Mouse (Mus musculus) splenic B cell, adult 2 months (primary cell): ENCODE data around the gene Dapk2.

Experiments used
- DNase-seq: peaks from one replicate; pipeline ENCODE4 v3.0.0-alpha.2; 2011; ENCODE audit warnings: low read depth, low spot score
- H3K27me3 ChIP-seq: 2 replicates; pipeline ENCODE4 v1.6.1; 2012; ENCODE audit warnings: mild to moderate bottlenecking, low read length, moderate library complexity, mixed read lengths; ENCODE audit not compliant: control insufficient read depth, poor library complexity, insufficient read depth, severe bottlenecking
- H3K36me3 ChIP-seq: 2 replicates; pipeline ENCODE4 v1.6.1; 2012; ENCODE audit warnings: mild to moderate bottlenecking, low read length, moderate library complexity, mixed read lengths; ENCODE audit not compliant: control insufficient read depth, poor library complexity, insufficient read depth, severe bottlenecking

The Dapk2 gene

GRCm38 (mm10) chr9:66184572-66184971 is 26.5 kb downstream of the Dapk2 start:
- no peak for DNase-seq
- Histone ChIP-seq H3K36me3 (no peaks in the 10 kb centered on the region), H3K27me3 (no peaks in the 10 kb centered on the region)

GRCm38 (mm10) chr9:66186426-66186825 is 28.4 kb downstream of the Dapk2 start:
- DNase-seq = peak; percentile 32

DNA sequence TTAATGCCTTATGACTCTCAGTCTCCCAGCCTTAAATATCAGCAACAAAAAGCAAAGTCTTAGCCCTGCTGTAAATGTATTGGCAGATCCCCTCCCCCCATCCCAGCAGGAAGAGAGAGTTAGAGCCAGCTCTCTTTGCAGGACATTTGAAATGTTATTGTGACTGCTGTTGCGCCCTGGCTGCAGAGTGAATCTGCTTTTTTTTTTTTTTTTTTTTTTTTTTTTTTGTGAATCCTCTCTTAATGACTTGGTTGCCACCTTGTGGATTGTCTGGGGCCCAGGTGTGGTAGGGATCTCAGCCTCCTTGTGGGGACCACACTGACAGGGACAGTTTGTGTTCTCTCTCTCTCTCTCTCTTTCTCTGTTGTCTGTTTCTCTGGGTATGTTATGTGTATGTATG is 31.0 kb downstream of the Dapk2 start:
- H3K36me3 ChIP-seq = no peaks in the 10 kb centered on the region
- DNase-seq = no peak

More at GRCm38 (mm10) chr9:66186426-66186825, 28.4 kb downstream of the Dapk2 start:
- no peaks in the 10 kb centered on the region for H3K36me3 ChIP-seq
- H3K27me3 ChIP-seq = no peaks in the 10 kb centered on the region

DNA sequence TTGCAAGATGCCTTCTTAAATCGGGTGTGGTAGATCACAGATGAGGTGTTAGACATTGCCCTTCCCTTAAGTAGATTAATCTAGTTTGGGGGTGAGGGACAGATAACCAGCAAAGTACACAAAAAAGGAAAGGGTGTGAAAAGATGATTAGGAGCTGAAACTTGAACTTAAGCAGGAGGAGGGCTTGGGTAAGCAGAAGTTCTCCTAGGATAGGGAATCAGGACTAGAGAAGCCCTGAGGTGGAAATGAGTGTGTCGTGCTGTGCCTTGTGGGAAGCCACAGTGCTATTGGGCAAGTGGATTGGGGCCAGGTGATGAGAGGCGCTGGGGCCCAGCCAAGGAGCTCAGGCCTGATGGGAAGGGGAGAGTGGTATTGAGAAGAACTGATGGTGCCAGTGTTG is 36.0 kb downstream of the Dapk2 start:
- no peak for DNase-seq
- Histone ChIP-seq H3K27me3 (no peaks in the 10 kb centered on the region), H3K36me3 (no peaks in the 10 kb centered on the region)

More for the DNA sequence above, 31.0 kb downstream of the Dapk2 start:
- H3K27me3 ChIP-seq = no peaks in the 10 kb centered on the region

DNA sequence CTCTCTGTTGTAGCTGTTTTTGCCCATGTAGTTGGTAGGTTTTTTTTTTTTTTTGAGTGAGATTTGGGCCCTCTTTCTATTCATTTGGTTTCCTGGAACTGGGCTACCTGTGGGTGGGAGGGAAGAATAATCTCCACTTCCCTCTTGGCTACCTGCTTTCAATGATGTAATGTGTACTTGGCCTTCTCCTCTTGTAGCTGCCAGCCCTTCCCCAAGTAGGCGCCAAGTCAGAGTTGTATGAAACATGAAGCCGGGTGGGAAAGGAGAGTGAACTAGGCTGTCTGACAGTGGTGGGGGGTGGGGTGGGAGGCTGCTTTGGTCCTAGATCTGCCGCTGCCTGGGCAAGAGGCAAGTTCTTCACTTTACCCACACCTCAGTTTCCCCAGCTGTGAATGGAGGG is 38.5 kb downstream of the Dapk2 start:
- no peaks in the 10 kb centered on the region for H3K27me3 ChIP-seq
- no peak for DNase-seq

GRCm38 (mm10) chr9:66198533-66198932 is 40.5 kb downstream of the Dapk2 start:
- no peaks in the 10 kb centered on the region for H3K36me3 ChIP-seq
- no peaks in the 10 kb centered on the region for H3K27me3 ChIP-seq
- DNase-seq = no peak

More for the DNA sequence above, 38.5 kb downstream of the Dapk2 start:
- H3K36me3 ChIP-seq = no peaks in the 10 kb centered on the region

DNA sequence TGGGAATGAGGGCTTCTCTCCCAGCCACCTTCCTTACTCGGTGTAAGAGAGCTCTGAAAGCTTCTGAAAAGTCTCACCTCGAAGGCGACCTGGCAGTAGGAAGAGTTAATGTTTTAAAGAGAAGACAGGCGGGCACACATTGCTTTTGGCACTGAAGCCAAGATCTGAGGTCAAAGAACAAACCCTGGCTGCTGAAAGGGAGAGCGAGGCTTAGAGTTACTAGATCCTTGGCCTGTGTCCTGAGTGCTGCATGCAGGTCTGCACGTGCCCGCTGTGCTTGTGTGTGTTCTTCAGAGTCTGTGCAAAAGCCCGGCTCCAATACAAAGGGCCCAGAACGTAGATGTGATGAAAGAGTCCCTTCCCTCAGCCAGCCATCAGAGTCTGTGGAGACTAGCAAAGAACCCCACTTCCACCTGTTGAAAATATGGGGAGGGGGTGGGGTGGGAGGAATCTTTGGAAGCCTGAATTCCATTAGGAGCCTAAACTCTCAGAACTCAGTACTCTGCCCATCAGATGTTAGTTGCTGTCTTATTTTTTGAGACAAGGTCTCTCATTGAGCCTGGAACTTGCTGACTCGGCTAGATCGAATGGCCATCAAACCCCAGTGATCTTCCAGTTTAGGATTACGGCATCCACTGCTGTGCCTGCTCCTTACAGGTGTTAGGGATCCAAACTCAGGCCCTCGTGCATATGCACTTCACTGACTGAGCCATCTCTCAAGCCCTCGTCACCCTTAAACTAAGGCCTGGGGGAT is 41.8 kb downstream of the Dapk2 start:
- no peaks in the 10 kb centered on the region for H3K27me3 ChIP-seq
- no peak for DNase-seq
- H3K36me3 ChIP-seq = no peaks in the 10 kb centered on the region

DNA sequence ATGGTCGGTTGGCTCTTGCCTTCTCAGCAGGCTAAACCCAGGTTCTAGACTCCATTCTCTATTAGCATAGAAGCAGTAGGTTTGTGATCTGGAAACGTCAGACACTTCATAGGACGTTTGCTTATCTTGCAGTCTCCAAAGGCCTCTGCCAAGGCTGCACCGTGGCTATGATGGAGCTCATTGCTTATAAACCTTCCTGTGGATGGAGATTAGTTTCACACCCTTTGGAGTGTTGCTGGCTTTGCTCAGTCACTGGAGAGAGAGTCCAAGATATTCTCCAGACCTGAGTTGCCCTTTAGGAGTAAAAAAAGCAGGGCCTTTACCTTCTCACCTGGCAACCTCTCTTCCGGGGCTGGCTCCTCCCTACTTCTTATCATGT is 42.4 kb downstream of the Dapk2 start:
- H3K36me3 ChIP-seq = no peaks in the 10 kb centered on the region

DNA sequence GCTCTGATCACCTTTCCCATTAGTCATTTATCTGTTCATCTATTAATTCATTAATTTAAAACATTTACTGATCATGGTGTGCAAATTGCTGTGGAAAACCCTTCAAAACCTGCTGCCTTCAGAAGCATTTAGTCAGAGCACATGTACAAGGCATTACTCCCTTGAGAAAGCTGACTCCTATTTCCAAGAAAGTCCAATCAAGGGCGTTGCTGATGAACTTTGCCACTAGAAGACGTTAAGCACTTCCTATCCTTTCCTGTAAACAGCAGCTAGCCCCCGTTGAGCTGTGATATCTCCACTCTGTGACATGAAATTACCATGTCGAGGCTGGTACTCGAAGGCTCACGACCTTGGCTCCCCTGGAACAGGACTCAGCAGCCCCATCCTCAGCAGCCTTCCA is 43.6 kb downstream of the Dapk2 start:
- no peaks in the 10 kb centered on the region for H3K36me3 ChIP-seq
- no peaks in the 10 kb centered on the region for H3K27me3 ChIP-seq
- DNase-seq = no peak

More for the DNA sequence above, 42.4 kb downstream of the Dapk2 start:
- no peaks in the 10 kb centered on the region for H3K27me3 ChIP-seq
- no peak for DNase-seq

GRCm38 (mm10) chr9:66202463-66202862 is 44.4 kb downstream of the Dapk2 start:
- DNase-seq = no peak
- Histone ChIP-seq H3K27me3 (no peaks in the 10 kb centered on the region), H3K36me3 (no peaks in the 10 kb centered on the region)

DNA sequence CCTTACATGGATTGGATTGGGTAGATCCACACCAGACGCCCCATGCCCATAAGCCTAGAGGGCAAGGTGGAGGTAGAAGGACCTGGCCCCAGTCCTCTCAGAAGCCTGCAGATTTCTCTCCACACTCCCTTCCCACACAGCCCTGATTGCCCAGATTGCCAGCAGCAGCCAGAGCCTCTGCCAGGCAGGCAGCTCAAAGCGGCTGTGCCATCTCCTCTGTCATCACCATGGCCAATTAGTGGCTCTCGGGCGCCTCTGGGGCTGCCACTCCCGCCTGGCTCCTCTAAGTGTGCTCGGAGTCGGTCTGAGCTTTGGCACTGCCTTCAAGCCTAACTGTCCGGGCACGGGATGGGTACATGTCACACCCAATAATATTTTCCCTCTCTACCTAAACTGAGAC is 47.7 kb downstream of the Dapk2 start:
- no peaks in the 10 kb centered on the region for H3K36me3 ChIP-seq
- no peak for DNase-seq
- H3K27me3 ChIP-seq = no peaks in the 10 kb centered on the region

- Histone ChIP-seq H3K36me3 (no peaks in the 10 kb centered on the region), H3K27me3 (no peaks in the 10 kb centered on the region)
- DNase-seq = no peak
Observed at GRCm38 (mm10) chr9:66206825-66207224, 48.8 kb downstream of the Dapk2 start.

GRCm38 (mm10) chr9:66211420-66211819 is 53.4 kb downstream of the Dapk2 start:
- Histone ChIP-seq H3K36me3 (no peaks in the 10 kb centered on the region), H3K27me3 (no peaks in the 10 kb centered on the region)
- DNase-seq = no peak

DNA sequence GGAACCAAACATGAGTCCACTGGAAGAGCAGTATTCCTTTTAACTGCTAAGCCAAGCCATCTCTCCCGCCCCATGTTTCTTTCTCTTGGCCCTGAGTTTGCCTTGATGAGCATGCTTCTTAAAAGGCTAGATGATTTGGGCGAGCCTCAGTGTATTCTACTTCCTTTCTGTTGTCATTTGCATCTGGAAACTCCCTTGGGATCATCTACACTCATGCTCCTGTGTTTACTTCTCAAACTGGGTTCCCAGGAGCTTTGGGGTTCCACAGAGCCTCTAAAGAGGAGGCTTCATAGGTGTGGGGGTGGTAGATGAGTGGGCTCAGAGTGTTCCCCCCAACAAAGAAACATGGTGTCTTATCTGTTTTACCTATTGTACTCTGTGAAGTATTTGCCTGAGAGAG is 54.1 kb downstream of the Dapk2 start:
- DNase-seq = peak; percentile 60
- no peaks in the 10 kb centered on the region for H3K36me3 ChIP-seq
- no peaks in the 10 kb centered on the region for H3K27me3 ChIP-seq

DNA sequence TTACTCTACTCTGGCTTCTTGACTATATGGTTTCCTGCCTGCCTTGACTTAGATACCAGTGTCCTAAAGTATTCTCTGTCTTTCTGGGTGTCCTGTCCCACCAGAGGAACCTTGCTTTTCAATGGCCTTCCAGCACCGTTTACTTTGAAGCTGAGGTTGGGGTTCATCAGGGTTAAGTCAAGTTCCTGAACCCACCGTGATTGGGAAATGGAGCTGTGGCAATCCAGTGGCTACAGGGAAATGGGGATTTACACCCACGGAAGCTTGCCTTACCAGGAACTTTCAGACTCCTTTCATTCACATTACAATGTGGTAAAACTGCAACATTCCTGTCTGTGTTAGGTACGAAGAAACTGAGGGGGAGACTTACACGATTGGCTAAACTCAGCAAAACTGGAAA is 54.8 kb downstream of the Dapk2 start:
- H3K36me3 ChIP-seq = no peaks in the 10 kb centered on the region; the same call in 1 of the 2 replicates
- no peaks in the 10 kb centered on the region for H3K27me3 ChIP-seq
- DNase-seq = no peak
